Mouse (Mus musculus) embryonic facial prominence, embryonic 14.5 days (tissue): ENCODE measurements around the gene Traf7. TPM values are rescaled to one million over a fixed set of nuclear protein-coding genes. Genes with fewer than 3 reads are reported as not detected.

Source experiments
- ATAC-seq: fragments of 200-750 bp; cut with Nextera tagmentation; 2 replicates; pipeline ENCODE4 v1.8.0; 2017; ENCODE audit warnings: low read depth, moderate number of reproducible peaks, moderate TSS enrichment
- DNase-seq: peaks from one replicate; pipeline ENCODE4 v3.0.0-alpha.2; 2015; ENCODE audit warnings: low spot score
- H3K27ac ChIP-seq: fragments of 300-500 bp; sonication (generic); replicated peaks from 2 replicates; pipeline ENCODE4 v1.5.1; 2014; ENCODE audit warnings: low read depth, mild to moderate bottlenecking, low read length, moderate library complexity
- H3K27me3 ChIP-seq: fragments of 300-500 bp; sonication (generic); replicated peaks from 2 replicates; pipeline ENCODE4 v1.6.1; 2014; ENCODE audit warnings: low read length; ENCODE audit not compliant: control insufficient read depth, insufficient read depth
- H3K36me3 ChIP-seq: fragments of 300-500 bp; sonication (generic); 2 replicates; pipeline ENCODE4 v1.6.1; 2014; ENCODE audit warnings: low read length, mixed read lengths; ENCODE audit not compliant: control insufficient read depth, insufficient read depth
- H3K4me1 ChIP-seq: fragments of 300-500 bp; sonication (generic); 2 replicates; pipeline ENCODE4 v1.6.1; 2014; ENCODE audit warnings: antibody characterized with exemption, low read length; ENCODE audit not compliant: control insufficient read depth, insufficient read depth
- H3K4me2 ChIP-seq: fragments of 300-500 bp; sonication (generic); 2 replicates; pipeline ENCODE4 v1.6.1; 2014; ENCODE audit warnings: low read depth, mild to moderate bottlenecking, low read length, moderate library complexity, mixed read lengths
- H3K4me3 ChIP-seq: fragments of 300-500 bp; sonication (generic); 2 replicates; pipeline ENCODE4 v1.5.1; 2014; ENCODE audit warnings: low read depth, mild to moderate bottlenecking, low read length
- H3K9ac ChIP-seq: fragments of 300-500 bp; sonication (generic); 2 replicates; pipeline ENCODE4 v1.6.1; 2014; ENCODE audit warnings: low read depth, mild to moderate bottlenecking, low read length, moderate library complexity, mixed read lengths
- H3K9me3 ChIP-seq: fragments of 300-500 bp; sonication (generic); 2 replicates; pipeline ENCODE4 v1.6.1; 2016; ENCODE audit warnings: low read length; ENCODE audit not compliant: control insufficient read depth
- WGBS: fragments of 180-500 bp; shearing (Covaris S2); extraction: QIAGEN DNeasy Blood & Tissue Kit; methylation state at CpG from one replicate; pipeline ENCODE4 v1.1.7; 2014; 5-methylcytosine and 5-hydroxymethylcytosine counted together
- polyA plus RNA-seq: library from polyadenylated mRNA; unstranded; fragments of >200 nt; fragmentation: Nextera tagmentation; extraction: Ambion mirVana; gene quantifications from 2 replicates; pipeline ENCODE4 v1.2.1, GENCODE M21; 2014

The Traf7 gene
- polyA plus RNA-seq, 1 experiment from 2014 or later, result 78.9 TPM

DNA sequence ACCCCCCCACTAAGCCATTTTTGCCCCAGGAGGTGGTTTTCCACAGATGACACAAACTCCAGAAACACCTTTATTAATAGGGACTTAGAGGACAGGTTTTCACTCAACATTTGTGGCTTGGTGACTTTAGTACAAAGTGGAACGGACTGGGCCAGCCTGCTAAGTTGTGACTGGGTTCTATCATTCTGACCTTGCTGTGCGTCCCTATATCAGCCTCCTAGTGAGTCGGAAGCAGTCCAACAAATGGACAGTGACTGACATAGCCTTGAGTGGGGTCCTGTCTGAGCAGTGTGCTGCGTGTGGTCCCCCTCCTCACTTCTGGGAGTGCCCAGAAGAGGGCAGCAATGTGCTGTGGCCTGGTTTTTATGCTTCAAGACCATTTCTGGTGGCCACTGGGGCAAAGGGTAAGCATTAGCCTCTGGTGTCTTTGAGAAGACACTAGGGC lies 1.3 kb upstream of the Traf7 start:
- WGBS, result 2% methylated on average over 4 of the region's 4 CpGs

DNA sequence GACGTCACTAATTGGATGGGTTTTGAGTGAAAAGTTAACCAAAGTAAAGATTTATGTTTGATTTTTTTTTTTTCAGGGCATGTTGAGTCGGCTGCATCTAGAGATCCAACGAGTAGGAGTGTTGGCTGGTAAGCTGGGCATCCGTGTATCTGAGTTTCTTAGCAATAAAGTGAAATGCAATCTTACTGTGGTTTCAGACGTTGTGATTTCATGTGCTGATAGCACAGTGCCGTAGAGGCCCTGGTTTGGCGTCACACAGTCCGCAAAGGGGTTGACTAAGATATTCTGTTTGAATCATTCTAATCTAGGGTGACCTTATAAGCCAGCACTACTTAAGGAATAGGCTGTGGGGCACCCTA lies 801 bp upstream of the Traf7 start:
- WGBS, result under 1% methylated on average over 8 of the region's 8 CpGs
- H3K4me1 ChIP-seq, result peaks cover 24% of the 10 kb centered on the region
- H3K4me3 ChIP-seq, result peak overlapping the region; percentile 58
- no peaks in the 10 kb centered on the region for H3K9me3 ChIP-seq
- H3K4me2 ChIP-seq, result peak overlapping the region; percentile 90
- H3K27me3 ChIP-seq, result no peaks in the 10 kb centered on the region
- H3K9ac ChIP-seq, result peak overlapping the region; percentile 79
- peak overlapping the region; percentile 85 for H3K27ac ChIP-seq
- no peak for DNase-seq
- no peak for ATAC-seq
- peaks cover 24% of the 10 kb centered on the region for H3K36me3 ChIP-seq

More for the DNA sequence above, 1.3 kb upstream of the Traf7 start:
- H3K4me3 ChIP-seq, result peak overlapping the region; percentile 58
- DNase-seq (peak; percentile 70), ATAC-seq (no peak)
- H3K9ac ChIP-seq, result peak overlapping the region; percentile 79
- H3K36me3 ChIP-seq, result peaks cover 24% of the 10 kb centered on the region
- H3K4me2 ChIP-seq, result peak overlapping the region; percentile 90
- no peaks in the 10 kb centered on the region for H3K27me3 ChIP-seq
- H3K4me1 ChIP-seq, result peaks cover 24% of the 10 kb centered on the region
- H3K27ac ChIP-seq, result peak overlapping the region; percentile 85
- H3K9me3 ChIP-seq, result no peaks in the 10 kb centered on the region

DNA sequence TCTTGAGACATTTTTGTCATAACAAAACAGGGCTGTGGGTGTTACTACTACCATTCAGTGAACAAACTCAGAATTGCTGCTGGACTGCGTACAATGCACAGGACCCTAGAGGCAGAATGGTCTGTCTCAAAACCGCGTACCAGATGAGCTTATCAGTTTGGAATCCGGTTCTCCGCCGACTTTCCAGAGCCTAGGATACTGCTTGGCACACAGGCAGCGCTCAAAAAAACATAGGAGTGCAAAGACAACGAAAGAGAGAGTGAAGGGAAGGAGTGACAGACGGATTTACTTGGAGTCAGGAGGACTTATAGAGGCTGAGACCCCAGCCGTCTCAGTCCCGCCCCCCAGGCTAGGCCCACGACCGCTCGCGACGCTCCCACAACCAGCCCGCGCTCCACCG lies 423 bp downstream of the Traf7 start:
- DNase-seq, result peak; percentile 61
- peaks cover 17% of the 10 kb centered on the region for H3K4me1 ChIP-seq

DNA sequence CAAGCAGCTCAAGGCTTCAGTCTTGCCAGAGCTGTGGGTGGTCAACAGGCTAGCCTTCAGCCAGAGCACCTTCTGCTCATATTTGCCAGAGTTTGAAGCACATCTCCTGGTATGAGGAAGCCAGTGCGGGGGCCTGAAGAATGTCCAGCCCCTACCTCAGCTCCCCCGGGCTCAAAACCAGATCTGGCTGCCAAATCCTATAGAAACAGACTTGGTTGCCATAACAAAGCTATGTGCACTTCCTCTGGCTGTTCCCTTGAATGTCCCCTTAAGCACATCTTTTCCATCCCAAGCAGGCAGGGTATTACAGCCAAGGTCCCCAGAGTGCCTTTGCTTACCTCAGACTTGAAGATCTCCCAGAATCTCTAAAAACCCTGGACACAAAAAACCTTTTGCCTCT lies 3.0 kb downstream of the Traf7 start:
- Histone ChIP-seq H3K4me3 (no peak overlapping the region), H3K4me1 (peaks cover 12% of the 10 kb centered on the region), H3K9ac (peak overlapping the region; percentile 49; the same call in 1 of the 2 replicates), H3K36me3 (peaks cover 23% of the 10 kb centered on the region), H3K4me2 (no peak overlapping the region), H3K27ac (no peak overlapping the region; the same call in 1 of the 2 replicates), H3K27me3 (no peaks in the 10 kb centered on the region), H3K9me3 (no peaks in the 10 kb centered on the region)
- DNase-seq (peak; percentile 66), ATAC-seq (no peak)
- 79% methylated on average over 2 of the region's 2 CpGs for WGBS

More for the DNA sequence above, 423 bp downstream of the Traf7 start:
- Histone ChIP-seq H3K27ac (peak overlapping the region; percentile 91), H3K4me2 (peak overlapping the region; percentile 75), H3K9me3 (no peaks in the 10 kb centered on the region), H3K27me3 (no peaks in the 10 kb centered on the region), H3K9ac (peak overlapping the region; percentile 90), H3K4me3 (peak overlapping the region; percentile 95), H3K36me3 (peaks cover 29% of the 10 kb centered on the region)
- no peak; the same call in 1 of the 2 replicates for ATAC-seq
- 0% methylated on average over 13 of the region's 19 CpGs for WGBS

DNA sequence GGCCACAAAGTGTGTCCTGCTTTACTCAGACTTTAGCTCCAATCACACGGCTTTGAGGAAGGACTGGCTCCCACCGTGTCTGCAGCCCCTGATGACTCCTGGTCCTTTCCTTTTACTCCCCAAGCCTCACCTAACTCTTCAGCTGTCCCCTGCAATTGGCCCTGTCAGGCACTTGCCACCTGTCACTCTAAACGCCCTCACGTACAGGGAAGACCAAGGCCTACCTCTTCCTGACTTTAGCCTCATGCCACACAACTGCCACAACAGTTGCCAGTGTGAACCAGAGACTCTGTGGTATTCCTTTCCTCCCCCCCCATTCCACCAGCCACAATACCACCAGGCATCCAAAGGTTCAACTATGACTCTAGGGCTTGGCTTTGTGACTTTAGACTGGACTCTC lies 7.3 kb downstream of the Traf7 start:
- H3K4me1 ChIP-seq, result no peaks in the 10 kb centered on the region
- ATAC-seq (no peak), DNase-seq (no peak)
- no peak overlapping the region for H3K4me2 ChIP-seq
- 99% methylated on average over 4 of the region's 4 CpGs for WGBS
- H3K9ac ChIP-seq, result no peak overlapping the region; the same call in 1 of the 2 replicates
- no peaks in the 10 kb centered on the region for H3K27me3 ChIP-seq
- no peak overlapping the region for H3K27ac ChIP-seq
- no peak overlapping the region for H3K4me3 ChIP-seq
- H3K9me3 ChIP-seq, result no peaks in the 10 kb centered on the region
- H3K36me3 ChIP-seq, result peaks cover 51% of the 10 kb centered on the region

DNA sequence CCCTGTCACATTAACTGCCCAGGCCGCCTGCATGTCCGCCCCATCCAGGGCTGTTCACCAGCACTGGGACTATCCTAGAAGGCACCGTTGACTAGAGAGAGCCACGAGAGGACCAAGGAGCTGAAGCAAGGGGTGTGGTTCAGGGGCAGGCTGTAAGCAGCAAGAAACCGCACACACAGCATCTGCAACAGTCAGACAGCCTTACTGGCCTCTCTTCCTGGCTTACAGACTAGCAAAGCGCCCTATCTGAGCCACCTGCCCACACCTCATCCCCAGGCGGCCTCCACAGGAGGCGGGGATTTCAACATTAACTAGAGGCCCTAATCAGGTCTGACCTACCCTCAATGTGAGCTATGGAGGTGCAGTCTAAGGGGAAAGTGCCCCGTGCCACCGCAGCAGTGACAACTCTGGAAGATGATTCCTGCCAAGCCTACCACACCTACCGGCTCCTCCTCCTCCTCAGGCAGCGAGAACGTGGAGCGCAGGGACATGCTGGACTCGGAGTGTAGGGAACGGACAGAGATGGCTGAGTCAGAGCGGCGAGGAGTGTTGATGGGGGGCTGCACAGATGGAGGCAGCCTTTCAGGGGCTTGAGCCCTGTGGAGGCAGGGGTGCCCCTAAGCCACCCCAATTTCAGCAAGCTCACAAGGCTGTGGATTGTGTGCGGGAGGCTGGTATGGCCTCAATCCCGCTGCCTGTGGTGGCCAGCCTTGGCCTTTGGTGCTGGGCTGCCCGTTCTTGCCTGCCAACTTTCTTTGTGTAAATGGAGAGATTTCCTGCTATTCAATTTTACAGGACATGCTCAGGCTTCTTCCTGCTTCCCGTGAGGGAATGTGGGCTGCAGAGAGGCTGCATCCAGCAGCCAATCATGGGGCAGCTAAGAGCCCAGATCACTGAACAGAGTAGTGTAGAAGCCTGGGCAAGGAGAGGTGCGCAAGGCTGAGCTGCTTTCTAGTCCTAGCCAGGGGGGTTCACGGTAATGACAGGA lies 13.2 kb downstream of the Traf7 start:
- ATAC-seq (no peak), DNase-seq (no peak)
- no peaks in the 10 kb centered on the region for H3K9me3 ChIP-seq
- H3K36me3 ChIP-seq, result peaks cover 96% of the 10 kb centered on the region
- peak overlapping the region; percentile 19; the same call in 1 of the 2 replicates for H3K9ac ChIP-seq
- H3K27ac ChIP-seq, result no peak overlapping the region; the same call in 1 of the 2 replicates
- no peaks in the 10 kb centered on the region for H3K27me3 ChIP-seq
- peak overlapping the region; percentile 12; the same call in 1 of the 2 replicates for H3K4me2 ChIP-seq
- 88% methylated on average over 22 of the region's 24 CpGs for whole genome bisulfite sequencing
- H3K4me3 ChIP-seq, result no peak overlapping the region
- no peaks in the 10 kb centered on the region for H3K4me1 ChIP-seq

DNA sequence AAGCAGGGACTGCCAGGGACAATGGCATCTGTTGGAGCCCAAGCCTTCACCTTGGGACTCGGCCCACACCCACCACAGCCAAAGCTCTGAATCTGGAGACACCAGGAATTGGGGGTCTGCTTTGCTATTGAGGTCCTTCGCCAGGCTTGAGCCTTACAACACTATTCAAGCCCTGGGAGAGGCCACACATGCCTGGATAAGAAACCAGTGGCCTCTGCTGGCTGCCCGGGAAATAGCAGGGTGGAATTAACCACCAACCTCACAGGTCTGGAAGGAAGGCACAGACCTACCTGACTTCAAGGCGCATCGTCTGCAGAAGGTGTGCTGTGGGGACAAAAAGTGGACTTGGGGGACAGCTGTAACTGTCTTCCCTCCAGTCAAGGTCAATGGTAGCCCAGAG lies 14.1 kb downstream of the Traf7 start:
- DNase-seq, result peak; percentile 62
- WGBS, result 55% methylated on average over 5 of the region's 5 CpGs
- Histone ChIP-seq H3K36me3 (peaks cover 97% of the 10 kb centered on the region), H3K4me3 (no peak overlapping the region), H3K9ac (no peak overlapping the region), H3K4me1 (no peaks in the 10 kb centered on the region), H3K27ac (no peak overlapping the region), H3K27me3 (no peaks in the 10 kb centered on the region), H3K9me3 (no peaks in the 10 kb centered on the region), H3K4me2 (0 out of 2 replicates have a peak overlapping the region, but pooled peaks have one; percentile 12)
- ATAC-seq, result peak; percentile 50; the same call in 1 of the 2 replicates

DNA sequence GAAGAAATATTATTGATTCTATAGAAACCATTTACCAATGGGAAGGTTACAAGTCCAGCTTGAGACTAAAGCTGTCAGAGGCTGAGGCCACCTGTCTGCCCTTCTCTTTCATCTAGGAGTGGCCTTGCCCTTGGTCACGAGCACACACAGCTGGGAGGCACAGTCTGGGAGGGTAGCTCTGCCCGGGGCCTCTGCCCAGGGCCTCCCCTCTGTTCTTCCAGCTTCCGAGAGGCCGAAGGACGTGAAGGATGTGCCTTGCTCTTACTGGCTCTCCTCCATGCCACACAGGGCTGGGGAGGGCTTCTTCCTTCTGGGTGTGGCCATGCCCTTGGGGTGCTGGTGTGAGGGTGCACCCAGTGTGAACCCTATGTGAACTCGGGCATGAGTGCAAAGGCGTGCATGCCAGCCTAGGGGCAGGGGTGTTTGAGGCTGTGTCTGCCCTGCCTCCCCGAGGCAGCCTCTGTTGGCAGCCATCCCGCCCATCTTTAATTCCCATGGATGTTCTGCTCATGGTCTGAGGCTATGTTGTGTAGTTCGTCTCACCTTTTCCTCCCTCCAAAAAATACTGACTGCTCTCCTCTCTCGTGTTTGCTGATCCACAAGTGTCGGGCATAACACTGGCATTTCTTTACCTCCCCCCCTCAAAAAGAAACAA lies 19.8 kb downstream of the Traf7 start:
- Histone ChIP-seq H3K4me2 (no peak overlapping the region), H3K27ac (no peak overlapping the region), H3K9me3 (no peaks in the 10 kb centered on the region), H3K4me3 (no peak overlapping the region), H3K4me1 (peaks cover 4% of the 10 kb centered on the region; the same call in 1 of the 2 replicates), H3K27me3 (no peaks in the 10 kb centered on the region; the same call in 1 of the 2 replicates), H3K36me3 (peaks cover 52% of the 10 kb centered on the region), H3K9ac (no peak overlapping the region)
- DNase-seq, result no peak
- 75% methylated on average over 12 of the region's 12 CpGs for WGBS
- no peak for ATAC-seq
